Mouse (Mus musculus): Measurements from ENCODE around the gene Ugt1a2. TPM values are rescaled to one million over a fixed set of nuclear protein-coding genes. Genes with fewer than 3 reads are reported as not detected.
"Not testable (repeated sequence)": the region's sequence is repeated elsewhere in the genome, so short reads cannot be mapped to it uniquely, and the experiment has no call there.

The Ugt1a2 gene
- polyA plus RNA-seq, 2 experiments from 2014 or later = not detected

DNA sequence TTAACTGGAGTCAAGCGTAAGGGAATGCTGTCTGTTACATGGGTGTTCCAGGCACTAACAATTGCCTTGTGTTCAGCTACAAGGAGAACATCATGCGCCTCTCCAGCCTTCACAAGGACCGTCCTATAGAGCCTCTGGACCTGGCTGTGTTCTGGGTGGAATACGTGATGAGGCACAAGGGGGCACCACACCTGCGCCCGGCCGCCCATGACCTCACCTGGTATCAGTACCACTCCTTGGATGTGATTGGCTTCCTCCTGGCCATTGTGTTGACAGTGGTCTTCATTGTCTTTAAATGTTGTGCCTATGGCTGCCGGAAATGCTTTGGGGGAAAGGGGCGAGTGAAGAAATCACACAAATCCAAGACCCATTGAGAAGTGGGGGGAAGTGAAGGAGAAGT, 17.6 kb downstream of the Ugt1a2 start:
- ATAC-seq = no peak

DNA sequence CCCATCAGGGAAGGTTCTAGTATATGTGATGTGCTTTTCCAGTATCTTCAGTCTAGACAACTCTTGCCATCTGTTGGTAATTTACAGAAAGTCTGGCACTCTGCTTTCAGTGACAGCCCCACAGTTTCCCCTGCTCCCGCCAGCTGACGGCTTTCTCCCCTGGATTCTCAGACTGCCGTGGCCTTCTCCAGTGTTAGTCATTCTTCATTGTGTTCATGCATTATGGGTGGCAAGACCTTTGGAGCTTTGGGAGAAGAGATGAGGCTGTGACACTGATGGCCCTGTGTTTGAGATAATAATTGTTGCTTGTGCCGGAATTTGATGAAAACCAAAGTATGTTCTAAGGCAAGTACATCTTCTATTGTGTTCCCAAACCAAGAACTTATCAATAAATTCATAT, 18.2 kb downstream of the Ugt1a2 start:
- ATAC-seq = no peak

DNA sequence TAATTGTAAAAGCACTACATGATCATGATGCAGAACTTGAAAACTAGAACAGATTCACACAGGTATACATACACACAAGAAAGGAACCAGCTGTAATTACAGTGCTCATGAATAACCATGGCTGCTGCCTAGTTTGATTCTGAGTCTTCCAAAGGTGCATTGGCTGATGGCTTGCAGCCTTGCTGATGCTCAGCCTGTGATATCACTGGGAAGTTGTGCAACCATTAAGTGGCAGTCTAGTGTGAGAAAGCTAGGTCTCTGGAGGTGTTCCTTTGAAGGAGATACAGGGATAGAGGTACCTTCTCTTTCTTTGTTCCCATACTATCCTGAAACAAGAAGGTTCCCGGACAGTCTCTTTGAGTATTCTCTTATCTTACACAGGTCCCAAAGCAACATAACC, 18.7 kb downstream of the Ugt1a2 start:
- no peak for ATAC-seq

DNA sequence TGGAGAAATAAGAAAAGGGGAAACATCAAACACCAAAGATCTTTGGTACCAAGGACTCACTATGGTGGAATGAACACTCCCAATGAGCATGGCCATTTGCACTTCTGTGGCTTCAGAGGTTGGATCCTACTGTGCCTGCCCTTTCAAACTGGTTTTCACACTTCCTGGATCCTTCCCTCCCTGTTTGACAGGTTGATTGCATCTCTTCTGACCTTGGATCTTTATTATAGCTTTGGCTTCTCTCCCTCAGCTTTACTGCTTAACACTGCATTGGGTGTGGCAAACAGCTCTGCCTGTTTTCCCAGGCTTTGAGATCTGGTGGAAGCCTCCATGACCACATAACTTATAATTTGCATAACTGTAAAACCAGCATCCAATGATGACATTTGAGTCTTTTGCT, 19.9 kb downstream of the Ugt1a2 start:
- ATAC-seq = no peak

DNA sequence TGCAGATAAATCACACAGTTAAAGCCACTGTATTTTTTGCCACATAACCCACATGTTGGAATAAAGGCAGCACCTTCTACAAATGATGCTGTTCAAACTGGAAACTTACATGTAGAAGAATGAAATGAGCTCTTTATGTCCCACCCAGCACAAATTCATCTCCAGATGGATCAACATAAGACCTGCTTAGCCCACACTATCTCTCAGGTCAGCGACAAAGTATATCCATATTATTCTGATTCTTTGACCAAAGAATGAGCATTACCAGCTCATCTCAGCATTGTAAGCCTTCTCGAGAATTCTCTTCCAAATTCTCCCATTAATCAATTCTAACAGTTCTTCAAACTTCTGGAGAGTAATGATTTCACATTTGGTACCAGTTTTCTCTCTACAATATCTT, 21.8 kb downstream of the Ugt1a2 start:
- ATAC-seq = no peak

DNA sequence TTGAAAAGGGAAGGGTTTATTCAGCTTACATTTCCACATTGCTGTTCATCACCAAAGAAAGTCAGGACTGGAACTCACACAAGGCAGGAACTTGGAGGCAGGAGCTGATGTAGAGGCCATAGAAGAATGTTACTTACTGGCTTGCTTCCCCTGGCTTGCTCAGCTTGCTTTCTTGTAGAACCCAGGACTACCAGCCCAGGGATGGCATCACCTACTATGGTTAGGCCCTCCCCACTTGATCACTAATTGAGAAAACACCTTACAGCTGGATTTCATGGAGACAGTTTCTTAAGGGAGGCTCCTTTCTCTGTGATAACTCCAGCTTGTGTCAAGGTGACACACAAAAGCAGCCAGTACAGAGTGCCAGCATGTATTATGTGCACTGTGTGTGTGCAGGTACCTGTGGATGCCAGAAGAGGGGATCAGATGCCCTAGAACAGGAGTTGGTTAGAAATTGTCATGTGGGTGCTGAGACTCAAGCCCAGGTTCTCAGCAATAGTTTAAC, 22.7 kb downstream of the Ugt1a2 start:
- not testable (repeated sequence) for ATAC-seq

DNA sequence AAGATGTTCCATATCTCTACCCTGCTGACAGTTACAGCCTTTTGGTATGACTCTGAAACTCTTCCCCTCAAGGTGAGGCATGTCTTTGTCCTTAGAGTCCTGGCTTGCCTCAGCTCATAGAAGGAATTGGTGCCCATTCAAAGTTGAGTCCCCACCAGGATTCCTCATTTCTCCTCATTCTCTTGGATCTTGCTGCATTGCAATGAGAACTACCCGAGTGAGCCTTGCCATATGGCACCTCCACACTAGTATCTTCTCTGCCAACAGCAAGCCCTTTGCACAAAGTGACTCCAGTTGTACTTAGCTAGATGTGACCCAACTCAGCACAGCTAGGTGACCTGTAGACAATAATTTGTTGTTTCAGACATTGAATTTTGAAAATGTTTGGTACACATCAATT, 23.2 kb downstream of the Ugt1a2 start:
- no peak for ATAC-seq

DNA sequence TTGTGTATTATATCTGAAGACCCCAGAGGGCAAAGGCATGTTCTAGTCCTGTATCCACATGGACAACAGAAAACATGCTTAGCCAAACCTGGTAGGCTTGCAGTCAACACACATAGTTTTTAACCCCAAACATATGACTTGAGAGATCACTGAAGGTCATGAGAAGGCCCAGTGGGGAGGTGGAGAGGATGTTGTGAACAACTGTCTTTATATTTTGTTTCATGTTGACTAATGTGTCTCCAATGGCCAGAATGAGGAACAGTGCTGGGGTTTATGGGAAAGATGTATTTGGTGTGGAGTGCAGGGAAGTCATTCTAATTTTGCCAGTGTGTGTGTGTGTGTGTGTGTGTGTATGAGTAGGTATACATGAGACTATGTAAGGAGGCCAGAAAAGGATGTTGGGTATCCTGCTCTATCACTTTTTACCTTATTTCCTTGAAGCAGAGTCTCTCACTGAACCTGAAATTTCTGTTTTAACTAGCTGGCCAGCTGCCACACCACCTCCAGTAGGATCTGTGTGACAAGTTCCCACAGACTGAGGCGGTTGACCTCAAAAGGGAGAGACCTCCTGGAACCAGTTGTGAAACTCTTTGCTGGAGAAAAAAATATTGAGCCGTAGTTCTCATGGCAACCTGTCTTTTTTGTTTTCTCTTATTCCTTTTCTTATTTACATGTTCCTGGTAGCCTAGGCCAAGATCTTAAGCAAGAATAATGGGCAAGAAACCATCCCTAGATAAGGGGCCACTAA, 23.8 kb downstream of the Ugt1a2 start:
- ATAC-seq = no peak

DNA sequence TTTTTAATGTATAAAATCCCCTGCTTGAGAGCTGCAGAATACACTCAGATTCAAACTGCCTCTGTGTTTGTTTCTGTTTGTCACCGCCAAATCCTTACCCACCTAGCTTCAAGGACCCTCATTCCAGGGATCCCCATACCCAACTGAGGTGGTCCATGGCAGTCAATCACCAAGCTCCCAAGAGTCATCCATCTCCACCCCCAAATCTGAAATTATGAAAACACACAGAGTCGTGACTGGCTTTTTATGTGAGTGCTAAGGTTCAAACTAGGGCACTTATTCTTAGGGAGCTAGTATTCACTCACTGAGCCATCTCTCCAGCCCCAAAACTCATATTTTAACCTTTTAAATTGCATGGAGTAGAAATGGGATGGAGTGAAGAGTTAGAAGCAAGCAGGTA, 24.9 kb downstream of the Ugt1a2 start:
- ATAC-seq = not testable (repeated sequence)

DNA sequence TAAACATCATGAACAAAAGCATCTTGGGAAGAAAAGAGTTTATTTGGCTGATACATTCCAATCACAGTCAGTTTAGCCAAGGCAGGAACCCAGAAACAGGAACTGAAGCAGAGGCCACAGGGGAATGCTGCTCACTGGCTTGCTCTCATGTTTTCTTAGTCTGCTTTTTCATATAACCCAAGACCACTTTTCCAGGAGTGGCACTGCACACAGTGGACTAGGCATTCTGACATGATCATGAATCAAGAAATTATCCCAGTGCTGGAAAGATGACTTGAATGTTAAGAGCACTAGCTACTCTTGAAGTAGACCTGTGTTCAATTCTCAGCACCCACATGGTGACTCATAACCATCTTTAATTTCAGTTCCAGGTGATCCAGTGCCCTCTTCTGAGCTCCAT, 25.3 kb downstream of the Ugt1a2 start:
- ATAC-seq = no peak

DNA sequence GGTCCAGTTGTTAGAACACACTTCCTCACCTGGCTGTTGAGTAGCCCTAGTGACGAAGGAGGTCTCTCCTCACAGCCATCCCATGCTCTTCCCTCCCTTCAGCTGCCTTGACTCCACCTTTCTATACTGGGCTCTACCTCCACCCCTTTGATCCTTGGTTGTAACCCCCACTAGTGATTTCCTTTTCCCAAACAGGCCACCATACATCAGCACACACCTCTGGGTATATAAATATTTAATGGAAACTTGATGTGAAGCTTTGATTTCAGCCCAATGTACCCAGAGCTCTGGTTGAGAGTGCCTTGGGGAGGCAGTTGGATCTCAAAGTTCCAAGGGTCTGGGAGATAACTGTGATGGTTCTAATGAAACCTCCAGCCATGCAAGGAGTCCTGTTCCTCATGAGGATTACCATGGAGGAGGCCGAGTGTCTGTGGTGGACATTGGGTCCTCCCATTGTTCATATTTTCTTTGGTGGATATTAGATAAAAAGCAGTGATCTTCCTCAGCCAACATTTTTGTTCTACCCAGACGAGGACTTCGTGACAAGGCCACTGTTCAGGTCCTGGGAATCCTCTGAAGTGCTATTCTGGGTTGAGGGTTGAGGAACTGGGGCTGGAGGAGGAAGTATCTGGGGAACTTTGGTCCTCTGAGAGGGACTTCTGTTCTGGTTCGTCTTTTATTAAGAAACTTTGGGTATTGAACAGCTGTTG, 26.4 kb downstream of the Ugt1a2 start, which contains the start of gene Mroh2a:
Mroh2a (plus strand) TSS at position 317 of the 710 bp plus-strand sequence.
- ATAC-seq = no peak

DNA sequence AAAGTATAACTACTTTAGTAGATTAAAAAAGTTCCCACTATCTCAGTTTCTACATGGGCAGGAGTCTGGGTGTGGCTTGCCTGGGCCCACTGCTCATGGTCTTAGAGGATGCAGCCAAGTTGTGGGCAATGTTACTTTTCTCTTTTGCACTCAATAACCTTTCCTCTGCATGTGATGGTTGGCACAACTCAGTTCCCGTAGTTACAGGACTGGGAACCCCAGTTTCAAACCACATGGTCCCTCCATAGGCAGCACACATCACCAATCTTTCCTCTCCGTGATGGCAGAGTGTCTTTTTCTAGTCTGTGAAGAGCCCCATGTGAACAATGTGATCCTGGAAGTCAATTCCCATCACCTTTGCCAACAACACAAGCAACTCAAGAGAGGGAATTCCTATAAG, 27.1 kb downstream of the Ugt1a2 start:
- ATAC-seq = no peak

DNA sequence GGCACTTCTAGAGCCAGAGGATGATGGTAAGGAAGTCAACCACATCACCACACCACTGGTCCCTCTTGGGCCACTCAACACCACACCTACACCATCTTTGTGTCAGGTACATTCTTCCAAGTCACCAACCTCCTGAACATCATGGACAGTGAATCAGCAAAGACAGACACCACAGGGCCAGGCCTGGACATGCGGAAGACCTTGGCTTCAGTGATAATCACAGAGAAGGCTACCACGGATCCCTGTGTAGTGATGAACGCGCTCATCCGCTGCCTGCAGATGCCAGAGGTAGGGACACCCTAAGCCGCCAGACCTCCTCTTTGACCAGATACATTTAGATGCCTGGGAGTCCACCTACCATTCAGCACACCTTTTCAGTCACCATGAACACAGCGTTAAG, 27.7 kb downstream of the Ugt1a2 start:
- no peak for ATAC-seq

DNA sequence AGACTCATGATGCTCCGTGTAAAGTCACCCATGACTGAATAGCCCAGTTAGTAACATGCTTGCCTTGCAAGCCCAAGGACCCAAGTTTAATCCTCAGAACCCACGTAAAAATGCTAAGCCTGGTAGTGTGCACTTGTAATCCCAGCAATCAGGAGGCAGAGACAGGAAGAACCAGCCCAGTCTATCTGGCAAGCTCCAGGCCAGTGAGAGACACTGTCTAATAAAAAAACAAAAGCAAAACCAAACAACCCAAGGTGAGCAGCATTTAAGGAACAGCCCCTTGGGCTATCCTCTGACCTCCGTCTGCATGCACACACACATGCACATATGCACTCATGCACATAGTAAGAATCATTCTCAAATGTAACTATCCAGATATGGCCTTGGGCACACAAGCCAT, 29.2 kb downstream of the Ugt1a2 start:
- no peak for ATAC-seq

DNA sequence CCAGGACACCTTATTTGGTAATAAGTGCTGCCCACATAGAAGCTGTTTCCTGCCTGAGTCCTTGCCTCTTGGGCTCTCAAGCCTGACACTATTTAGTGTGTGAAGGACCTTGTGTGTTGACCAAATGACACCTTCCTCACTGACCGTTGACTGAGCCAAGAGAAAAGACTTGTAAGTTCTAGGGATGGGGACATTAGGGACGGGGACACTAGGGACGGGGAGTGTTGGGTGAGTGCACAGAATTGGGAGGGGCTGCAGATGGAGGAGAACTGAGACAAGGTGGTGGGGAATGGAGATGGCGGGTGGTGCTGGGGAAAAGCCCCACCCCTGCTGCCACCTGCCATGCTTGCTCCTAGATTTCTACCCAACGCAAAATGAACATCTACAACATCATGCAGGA, 29.6 kb downstream of the Ugt1a2 start:
- no peak for ATAC-seq

DNA sequence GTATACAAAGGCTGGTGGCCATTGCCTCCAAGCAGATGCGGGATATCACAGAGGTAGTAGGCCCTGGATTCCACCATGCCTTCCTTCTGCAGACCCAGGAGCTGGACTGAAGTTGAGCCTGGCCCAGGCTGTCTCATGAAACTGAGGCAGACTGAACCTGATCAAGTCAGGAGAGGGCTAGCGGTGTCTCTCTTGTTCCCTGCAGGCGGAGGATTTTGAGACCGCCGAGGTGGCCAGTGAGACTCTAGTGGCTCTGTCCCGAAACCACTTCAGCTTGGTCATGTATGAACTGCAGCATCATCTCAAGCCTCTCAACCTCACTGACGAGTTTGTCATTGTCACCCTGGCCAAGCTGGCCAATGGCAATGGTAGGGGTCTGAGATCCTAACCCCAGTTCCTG, 30.0 kb downstream of the Ugt1a2 start:
- no peak for ATAC-seq

DNA sequence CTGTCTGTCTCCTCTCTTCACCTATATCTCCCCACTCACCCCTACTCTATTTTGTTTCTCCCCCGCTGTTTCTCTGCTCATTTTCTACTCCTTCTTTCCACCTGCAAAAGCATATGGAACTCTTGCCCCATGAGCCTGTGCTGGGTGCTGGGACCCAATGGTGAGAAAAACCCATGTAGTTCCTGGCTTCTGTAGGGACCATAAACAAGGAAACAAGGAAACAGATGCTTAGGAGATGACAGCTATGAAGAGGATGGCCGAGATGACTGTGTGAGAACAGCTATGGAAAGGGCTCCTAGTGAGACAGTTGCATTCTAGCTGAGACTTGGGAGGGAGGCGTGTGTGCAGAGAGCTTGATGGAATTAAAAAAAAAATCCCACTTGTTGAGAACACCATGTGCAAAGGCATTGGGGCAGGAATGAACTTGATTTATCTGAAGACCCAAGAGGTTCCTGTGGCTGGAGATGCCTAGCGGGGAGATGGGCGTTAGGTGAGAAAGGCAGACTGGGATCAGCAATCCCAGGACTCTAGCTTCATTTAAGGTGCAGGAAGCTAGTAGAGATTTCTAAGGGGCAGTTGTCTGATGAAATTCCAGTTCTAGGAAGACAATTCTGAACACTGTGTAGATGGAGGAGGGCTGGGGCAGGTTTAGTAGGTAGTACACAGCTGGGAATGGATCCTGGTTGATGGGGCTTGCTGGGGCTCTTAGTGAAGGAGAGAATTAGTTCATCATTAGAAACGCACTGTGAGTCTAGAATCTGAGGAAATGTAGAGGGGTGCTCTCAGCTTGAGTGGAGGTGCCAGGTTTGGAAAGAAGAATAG, 30.8 kb downstream of the Ugt1a2 start:
- no peak for ATAC-seq

DNA sequence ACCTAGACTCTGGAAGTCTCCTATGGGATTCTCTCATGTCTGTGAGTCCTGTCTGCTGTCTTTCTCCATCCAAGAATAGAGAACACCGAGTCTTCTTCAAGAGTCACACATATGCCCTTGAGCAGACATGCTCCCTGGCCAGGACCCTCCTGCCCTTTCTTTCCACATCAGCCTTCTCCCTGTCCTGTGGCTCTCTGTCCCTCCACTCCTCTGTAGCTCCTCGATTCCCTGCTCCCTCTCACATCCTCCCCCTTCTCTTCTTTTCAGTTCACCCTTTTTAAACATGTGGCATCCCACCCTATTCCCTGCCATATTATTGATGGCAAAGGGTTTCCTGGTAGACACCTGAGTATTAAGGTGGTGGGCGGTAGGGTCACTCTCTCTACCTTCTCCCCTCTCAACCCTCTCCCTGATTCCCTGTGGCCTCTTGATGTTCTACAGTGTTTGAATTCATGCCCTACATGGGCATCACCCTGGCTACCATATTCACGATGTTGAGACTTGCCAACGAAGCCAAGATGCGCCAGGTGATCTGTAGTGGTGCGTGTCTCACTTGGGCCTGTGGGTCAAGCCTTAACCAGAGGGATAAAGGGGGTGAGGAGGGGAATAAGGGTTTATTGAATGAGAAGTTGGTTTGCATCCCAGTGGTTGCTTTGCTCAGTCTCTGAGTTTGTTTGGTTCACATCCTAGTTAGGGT, 31.6 kb downstream of the Ugt1a2 start:
- ATAC-seq = no peak

DNA sequence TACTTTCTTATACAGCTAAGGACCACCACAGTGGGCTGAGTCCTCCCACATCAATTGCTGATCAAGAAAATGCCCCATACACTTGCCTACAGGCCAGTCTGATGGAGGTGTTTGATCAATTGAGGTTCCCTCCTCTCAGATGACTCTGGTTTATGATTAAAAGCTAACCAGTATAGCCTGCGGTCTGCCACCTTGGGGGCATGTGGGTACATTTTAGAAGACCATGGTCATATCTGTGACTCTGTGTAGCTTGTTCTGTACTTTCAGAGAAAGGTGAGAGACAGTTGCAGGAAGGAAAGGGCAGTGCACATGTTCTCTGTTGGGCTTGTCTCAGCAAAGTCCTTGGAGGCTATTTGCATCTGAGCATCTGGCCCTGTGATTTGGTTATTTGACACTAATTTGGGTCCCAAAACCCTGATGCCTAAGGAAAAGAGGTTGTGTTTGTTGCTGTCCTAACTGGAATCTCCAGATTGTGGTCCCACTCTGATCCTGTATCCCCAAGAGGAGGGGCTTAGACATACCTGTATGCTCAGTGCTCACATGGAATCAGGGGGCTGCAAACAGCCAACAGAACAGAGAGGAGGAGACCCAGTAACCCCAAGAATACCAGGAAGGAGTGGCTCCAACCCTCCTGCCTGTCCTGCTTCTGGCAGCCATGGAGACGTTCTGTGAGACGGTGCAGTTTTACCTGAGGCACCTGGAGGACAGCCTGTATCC, 32.4 kb downstream of the Ugt1a2 start:
- ATAC-seq = no peak

DNA sequence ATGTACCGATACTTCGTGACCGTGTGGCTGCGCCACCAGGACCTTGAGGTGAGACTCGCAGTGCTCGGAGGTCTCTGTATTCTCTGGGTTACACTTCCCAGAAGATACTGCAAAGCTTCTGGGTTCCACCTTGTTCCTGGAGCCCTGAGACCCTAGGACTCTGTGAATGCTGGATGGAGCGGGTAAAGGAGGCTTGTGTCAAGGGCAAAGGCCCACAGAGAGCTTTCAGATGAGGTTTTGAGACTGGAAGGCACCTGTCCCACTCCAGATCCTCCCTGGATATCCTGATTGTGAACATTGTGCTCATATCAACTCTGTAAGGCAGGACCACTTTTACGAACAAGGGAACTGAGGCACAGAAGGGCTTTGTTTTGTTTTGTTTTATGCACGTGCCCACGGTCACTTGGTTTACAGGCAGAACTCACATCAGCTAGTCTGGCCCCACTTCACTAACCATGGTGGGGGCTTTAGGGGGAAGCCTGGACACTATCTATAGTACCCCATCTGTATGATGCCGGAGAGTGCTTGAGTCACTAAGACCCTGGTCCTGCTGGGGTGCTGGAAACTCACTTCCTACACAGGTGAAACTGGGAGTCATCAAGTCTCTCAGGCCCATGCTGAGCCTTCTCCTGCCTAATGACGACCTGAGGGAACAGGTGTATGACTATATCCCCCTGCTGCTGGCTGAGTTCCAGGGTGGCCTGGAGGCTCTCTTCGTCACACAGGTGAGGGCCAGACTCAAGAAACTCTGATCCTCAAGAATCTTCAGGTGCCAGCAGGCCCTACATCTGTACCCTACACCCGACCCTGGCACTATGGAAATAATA, 33.2 kb downstream of the Ugt1a2 start:
- no peak for ATAC-seq

DNA sequence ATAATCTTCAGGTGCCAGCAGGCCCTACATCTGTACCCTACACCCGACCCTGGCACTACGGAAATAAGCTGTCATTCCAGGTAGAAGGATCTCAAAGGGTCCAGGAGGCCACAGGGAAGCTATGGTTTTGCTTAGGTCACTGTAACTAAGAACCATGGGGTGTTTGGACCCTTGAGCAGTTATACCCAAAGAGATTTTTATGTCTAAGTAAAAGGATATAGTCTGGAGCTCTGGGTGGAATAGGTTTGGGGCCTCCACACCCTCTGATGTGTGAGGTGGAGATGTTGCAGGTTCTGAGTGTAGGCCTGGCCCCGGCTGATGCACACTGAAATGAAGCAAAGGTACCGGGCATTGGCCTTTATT, 33.8 kb downstream of the Ugt1a2 start:
- ATAC-seq = no peak
